Mouse (Mus musculus) megakaryocyte, embryonic 14.5 days (primary cell): ENCODE results near the gene Phactr4.

Experiments used
- FLI1 ChIP-seq: IDR thresholded peaks from 2 replicates; pipeline ENCODE4 v1.6.1; 2012; ENCODE audit warnings: low read length, inconsistent platforms, mixed read lengths
- GATA1 ChIP-seq: IDR thresholded peaks from 3 replicates; pipeline ENCODE4 v1.6.1; 2012; ENCODE audit warnings: mixed read lengths, low read length, inconsistent platforms, borderline replicate concordance

- TF ChIP-seq GATA1: no peak
- no peak for TF ChIP-seq FLI1
These were observed 37.9 kb upstream of the Phactr4 start for GRCm38 (mm10) chr4:132460225-132460624.
